Mouse (Mus musculus) frontal cortex, postnatal 25 days (tissue): ENCODE measurements around the gene Il34.

ENCODE experiments used
- DNase-seq, 2 experiments: peaks; one replicate each; pipeline ENCODE4 v3.0.0; 2022; ENCODE audit warnings: low spot score in 2 of 2

Gene Il34

GRCm38 (mm10) chr8:110776335-110776734 lies 29.4 kb downstream of the Il34 start:
- DNase-seq: no peak

- DNase-seq: no peak
These were observed 30.0 kb downstream of the Il34 start for GRCm38 (mm10) chr8:110775721-110776120.

DNA sequence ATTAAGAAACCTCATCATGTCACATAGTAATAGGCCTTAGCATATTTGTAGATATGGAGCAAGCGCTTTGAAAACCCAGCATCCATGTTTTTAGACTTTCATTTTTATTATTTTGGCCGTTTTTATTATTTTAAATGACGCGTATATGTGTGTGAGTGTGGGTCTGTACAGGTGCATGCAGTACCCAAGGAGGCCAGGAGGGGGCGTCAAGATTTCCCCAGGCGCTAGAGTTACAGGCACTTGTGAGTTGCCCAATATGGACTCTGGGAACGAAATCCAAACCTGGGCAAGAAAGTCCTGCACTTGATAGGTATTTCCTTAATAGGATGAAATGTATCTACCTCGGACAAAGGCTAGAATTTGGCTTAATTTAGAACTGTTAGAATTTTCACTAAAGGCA lies 30.4 kb downstream of the Il34 start:
- no peak for DNase-seq

DNA sequence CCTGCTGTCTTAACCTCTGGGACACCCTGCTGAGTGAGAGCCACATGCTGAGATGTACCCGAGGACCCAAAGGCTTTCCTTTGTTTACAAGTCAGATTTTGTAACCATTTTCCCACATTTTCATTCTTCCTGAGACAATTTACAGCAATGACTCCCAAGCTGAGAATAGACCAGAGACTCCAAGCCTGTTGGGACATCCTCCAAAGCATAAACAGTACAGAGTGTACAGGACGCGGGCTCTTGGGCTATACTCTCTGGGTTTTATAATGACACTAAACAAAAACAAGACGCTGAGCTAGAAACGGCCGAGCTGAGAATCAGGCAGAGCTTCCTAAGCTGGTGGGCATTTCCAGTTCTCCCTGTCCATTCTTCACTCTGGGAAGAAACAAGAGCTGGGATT lies 31.0 kb downstream of the Il34 start:
- no peak for DNase-seq

- no peak for DNase-seq
These were observed 31.7 kb downstream of the Il34 start for GRCm38 (mm10) chr8:110774047-110774446.

- no peak for DNase-seq
These were observed 33.3 kb downstream of the Il34 start for GRCm38 (mm10) chr8:110772452-110772851.

DNA sequence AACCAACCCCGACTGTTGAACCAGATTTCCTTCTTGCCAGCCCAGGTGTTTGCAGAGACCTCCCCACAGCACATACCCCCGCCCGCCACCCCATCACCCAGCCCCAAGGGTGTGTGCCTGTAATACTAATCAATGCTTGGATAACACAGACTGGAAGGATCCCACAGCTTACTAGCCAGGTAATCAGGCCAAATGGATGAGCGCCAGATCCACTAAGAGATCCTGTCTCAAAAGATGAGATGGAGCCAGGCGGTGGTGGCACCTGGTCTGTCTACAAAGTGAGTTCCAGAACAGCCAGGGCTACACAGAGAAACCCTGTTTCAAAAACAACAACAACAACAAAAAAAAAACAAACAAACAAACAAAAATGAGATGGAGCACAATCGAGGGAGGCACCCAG lies 38.5 kb downstream of the Il34 start:
- no peak for DNase-seq

GRCm38 (mm10) chr8:110764671-110765070 lies 41.1 kb downstream of the Il34 start:
- DNase-seq: no peak

DNA sequence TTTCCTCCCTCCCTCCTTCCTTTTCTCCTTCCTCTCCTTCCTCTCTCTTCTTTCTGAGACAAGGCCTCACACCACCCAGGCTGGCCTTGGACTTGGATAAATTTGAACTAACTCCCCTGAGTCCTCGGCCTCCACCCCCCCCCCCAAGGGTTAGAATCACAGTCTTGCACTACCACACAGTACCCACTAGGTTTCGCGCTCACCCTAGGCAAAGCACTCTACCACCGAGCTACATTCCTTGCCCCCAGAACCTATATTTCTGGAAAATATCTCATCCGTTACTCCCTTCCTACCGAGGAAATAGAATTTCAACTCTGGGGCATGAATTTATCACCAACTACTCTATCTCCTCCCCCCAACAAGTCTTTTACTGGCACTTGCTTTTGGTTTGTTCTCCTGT lies 43.7 kb downstream of the Il34 start:
- no peak for DNase-seq

DNA sequence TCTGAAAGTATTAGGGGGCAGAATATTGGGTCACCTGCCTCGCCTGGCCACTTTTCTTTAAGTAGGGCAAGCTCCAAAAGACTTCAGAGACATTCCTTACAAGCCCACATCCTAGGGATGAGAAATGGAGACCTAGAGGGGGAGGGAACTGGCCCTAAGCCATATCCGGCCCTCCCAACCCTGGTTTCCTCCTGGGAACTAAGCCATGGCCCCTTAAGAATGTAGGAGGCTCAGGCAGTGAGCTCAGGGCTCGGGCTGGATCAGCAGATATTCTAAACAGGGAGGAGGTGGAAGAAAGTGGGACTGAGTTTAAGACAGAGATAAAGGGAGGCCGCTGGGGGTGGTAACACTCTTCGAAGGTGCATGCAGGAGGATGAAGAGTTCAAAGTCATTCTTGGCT lies 44.5 kb downstream of the Il34 start:
- DNase-seq: no peak

GRCm38 (mm10) chr8:110760280-110760940 lies 45.3 kb downstream of the Il34 start:
- no peak for DNase-seq

DNA sequence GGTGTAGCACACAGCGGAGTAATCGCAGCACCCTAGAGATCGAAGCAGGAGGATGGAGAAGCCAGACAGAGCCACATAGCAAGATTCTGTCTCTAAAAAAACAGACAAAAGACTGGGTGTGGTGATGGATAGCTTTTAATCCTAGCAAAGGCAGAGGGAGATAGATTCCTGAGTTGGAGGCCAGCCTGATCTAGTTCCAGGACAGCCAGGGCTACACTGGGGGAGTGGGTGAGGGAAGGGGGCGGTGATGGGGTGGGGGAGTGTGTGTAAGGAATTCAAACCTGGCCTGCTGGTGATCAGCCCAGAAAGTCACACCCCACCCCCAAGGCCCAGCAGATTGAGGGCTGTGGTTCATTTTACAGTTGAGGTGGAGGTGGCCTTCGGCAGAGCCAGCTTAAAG lies 49.5 kb downstream of the Il34 start:
- DNase-seq: no peak

GRCm38 (mm10) chr8:110755511-110756170 lies 50.1 kb downstream of the Il34 start:
- peak in 1 of 2 experiments; percentile 59 for DNase-seq

DNA sequence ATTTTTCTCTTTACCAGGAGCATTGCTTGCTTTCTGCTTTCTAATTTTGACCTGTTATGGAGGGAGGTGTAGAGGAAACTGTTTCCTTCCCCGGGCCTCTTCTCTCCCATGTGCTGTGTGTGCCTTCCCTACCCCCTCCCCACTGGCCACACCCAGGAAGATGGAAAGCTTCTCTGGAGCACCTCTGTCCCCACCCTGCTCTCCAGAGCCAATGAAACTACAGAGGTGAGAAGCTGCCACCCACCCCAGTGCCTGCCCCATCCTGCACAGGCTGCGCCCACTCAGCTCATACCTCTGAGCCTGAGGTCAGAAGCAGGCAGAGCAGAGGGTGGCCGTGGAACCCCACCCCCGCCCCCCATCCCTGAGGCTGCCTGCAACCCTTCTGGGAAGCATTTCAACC lies 51.0 kb downstream of the Il34 start:
- DNase-seq: no peak

- no peak for DNase-seq
These were observed 54.2 kb downstream of the Il34 start for GRCm38 (mm10) chr8:110751490-110751889.

- DNase-seq: no peak
These were observed 55.5 kb downstream of the Il34 start for GRCm38 (mm10) chr8:110750269-110750668.

DNA sequence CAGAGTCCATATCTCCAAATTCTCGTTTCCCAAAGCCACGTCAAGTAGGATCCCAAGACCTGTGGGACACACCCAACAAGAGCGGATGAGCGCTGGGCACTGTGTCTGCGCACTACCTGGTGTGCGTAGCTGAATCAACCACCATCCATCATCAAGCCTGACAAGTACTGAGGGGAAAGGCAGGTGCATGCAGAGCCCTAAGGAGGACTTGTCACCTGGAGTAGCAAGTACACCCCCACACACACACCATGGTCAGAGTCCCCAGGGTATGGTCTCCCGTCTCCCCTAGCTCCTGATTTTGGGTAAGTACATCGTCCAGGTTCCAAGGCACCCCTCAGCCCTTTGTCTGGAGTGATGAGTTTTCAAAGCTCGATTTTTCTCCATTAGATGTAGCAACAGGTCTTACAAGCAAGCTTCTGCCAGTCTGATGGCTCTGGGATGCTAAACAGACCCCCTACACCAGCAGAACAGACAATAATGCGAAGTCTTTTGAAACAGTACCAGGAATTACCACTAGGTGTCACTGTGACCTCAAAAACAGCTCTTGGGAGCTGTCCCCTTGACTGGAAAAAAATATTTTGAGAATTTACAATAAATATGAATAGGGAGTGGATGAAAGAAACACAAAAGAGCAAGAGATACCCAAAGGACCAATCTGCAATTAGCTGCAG lies 56.1 kb downstream of the Il34 start:
- no peak for DNase-seq

DNA sequence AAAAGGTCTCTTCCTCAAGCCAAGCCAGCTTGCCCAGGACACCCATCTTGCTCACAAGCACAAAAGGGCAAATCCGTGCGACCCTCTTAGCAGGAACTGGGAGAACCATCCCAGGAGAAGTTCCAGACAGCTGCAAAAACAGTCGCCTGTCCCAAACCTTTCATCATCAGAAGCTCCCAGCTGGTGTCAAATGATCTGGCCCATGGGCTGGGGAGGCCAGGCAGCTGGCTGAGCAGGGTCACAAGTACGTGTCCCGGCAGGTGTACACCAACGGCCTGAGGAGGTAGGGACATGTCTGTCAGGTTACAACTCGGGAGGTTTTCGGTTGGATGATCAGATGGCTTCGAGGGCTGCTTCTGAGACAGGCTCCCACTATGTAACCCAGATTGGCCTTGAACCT lies 59.1 kb downstream of the Il34 start:
- no peak for DNase-seq

DNA sequence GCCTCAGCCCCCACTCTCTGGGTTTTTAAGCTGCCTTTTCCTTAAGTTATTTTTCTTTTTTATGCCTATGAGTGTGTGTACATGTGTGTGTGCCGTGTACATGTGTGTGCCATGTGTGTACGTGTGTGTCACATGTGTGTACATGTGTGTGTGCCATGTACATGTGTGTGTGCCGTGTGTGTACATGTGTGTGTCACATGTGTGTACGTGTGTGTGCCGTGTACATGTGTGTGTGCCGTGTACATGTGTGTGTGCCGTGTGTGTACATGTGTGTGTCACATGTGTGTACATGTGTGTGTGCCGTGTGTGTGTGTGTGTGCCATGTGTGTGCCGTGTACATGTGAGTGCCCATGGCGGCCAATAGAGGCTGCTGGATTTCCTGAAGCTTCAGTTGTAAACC lies 60.6 kb downstream of the Il34 start:
- no peak for DNase-seq

- no peak for DNase-seq
These were observed 63.3 kb downstream of the Il34 start for GRCm38 (mm10) chr8:110742452-110742818.

GRCm38 (mm10) chr8:110741816-110742451 lies 63.8 kb downstream of the Il34 start:
- DNase-seq: no peak

GRCm38 (mm10) chr8:110740629-110741175 lies 65.0 kb downstream of the Il34 start:
- DNase-seq: no peak
